Mouse (Mus musculus): ENCODE data around the gene Naip1. TPM values are rescaled to one million over a fixed set of nuclear protein-coding genes. Genes with fewer than 3 reads are reported as not detected.
"Not testable (repeated sequence)": the region's sequence is repeated elsewhere in the genome, so short reads cannot be mapped to it uniquely, and the experiment has no call there.

The Naip1 gene
- polyA plus RNA-seq (2014; fragmentation: Nextera tagmentation; extraction: Ambion mirVana): not detected in 2 replicates

DNA sequence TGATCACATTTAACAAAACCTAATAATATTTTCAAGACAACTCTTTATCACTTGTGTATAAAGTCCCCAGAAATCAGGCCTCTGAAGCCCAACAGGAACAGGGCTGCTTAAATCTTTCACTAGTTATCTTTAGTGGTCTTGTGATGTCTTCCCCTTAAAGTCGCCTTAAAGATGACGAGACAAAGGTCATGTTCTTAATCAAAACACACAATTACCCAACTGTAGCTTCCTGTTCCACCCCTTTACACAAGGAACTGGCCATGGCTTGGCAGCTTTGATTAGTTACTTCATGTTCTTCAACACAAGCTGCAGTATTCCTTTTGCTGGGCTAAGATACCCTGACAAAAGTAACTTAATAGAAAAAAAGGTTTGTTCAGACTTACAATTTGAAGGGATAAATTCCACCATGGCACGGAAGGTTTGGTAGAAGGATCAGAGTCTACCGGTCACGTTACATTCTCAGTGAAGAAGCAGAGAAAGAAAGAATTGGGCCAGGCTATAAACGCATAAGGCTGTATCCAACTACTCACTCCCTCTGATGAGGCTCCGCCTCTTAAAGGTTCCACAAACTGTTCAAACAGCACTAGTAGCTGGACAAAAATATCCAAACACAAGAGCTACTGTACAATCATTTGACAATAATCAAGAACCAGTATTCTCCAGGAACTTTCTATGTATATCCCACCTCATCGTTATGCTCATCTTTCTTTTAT is at the start of gene Naip1:
Gene Naip1 (minus strand): TSS at position 455 of the 713 bp plus-strand sequence.
- H3K27ac ChIP-seq (ENCODE audit: low read depth, low read length); H3K4me2 ChIP-seq (ENCODE audit: low read depth); H3K27me3 ChIP-seq (ENCODE audit: control insufficient read depth, insufficient read depth, low read length); DNase-seq (ENCODE audit: low spot score); H3K9ac ChIP-seq (ENCODE audit: low read length); ATAC-seq (ENCODE audit: insufficient read depth, low FRiP score, low TSS enrichment); H3K4me1 ChIP-seq (ENCODE audit: control insufficient read depth, insufficient read depth, low read length); H3K36me3 ChIP-seq (ENCODE audit: control insufficient read depth, insufficient read depth, low read length); H3K4me3 ChIP-seq (ENCODE audit: low read depth, low read length); H3K9me3 ChIP-seq (ENCODE audit: control insufficient read depth, low read length): not testable (repeated sequence)
- WGBS: 87% methylated on average over 8 of the region's 8 CpGs

- not testable (repeated sequence) for DNase-seq (ENCODE audit: low spot score); H3K9me3 ChIP-seq (ENCODE audit: control insufficient read depth, low read length)
Measured at GRCm38 (mm10) chr13:100499625-100500024, 47.0 kb upstream of the Naip1 start.

DNA sequence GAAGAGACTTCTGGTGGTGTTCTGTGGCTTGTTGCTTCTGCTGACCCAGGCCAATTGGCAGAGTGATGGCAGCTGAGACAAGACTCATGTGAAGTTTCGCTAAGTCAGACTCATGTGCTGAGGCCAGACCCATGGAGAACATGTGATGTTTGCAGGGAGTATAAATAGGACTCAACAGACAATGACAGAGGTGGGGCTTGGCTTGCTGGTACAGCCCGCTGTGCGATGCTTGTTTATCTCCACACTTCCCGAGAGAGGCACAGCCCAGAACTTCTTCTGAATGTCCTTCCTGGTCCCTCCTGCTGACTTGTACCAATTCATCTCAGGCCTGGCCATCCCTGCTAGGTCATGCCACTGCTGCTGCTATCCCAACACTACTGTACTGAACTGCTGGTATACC is 42.7 kb upstream of the Naip1 start:
- H3K27ac ChIP-seq (ENCODE audit: low read depth, low read length): no peak overlapping the region
- ATAC-seq (ENCODE audit: insufficient read depth, low FRiP score, low TSS enrichment): no peak
- H3K36me3 ChIP-seq (ENCODE audit: control insufficient read depth, insufficient read depth, low read length): no peaks in the 10 kb centered on the region
- no peak overlapping the region for H3K9ac ChIP-seq (ENCODE audit: low read length)
- no peak overlapping the region for H3K4me2 ChIP-seq (ENCODE audit: low read depth)
- no peaks in the 10 kb centered on the region for H3K9me3 ChIP-seq (ENCODE audit: control insufficient read depth, low read length)
- no peak for DNase-seq (ENCODE audit: low spot score)
- WGBS: 93% methylated on average over 4 of the region's 4 CpGs
- no peaks in the 10 kb centered on the region for H3K27me3 ChIP-seq (ENCODE audit: control insufficient read depth, insufficient read depth, low read length)
- no peaks in the 10 kb centered on the region for H3K4me1 ChIP-seq (ENCODE audit: control insufficient read depth, insufficient read depth, low read length)
- no peak overlapping the region for H3K4me3 ChIP-seq (ENCODE audit: low read depth, low read length)

More at GRCm38 (mm10) chr13:100499625-100500024, 47.0 kb upstream of the Naip1 start:
- not testable (repeated sequence) for H3K4me2 ChIP-seq (ENCODE audit: low read depth); H3K9ac ChIP-seq (ENCODE audit: low read length); ATAC-seq (ENCODE audit: insufficient read depth, low FRiP score, low TSS enrichment); H3K27ac ChIP-seq (ENCODE audit: low read depth, low read length); H3K4me1 ChIP-seq (ENCODE audit: control insufficient read depth, insufficient read depth, low read length); H3K4me3 ChIP-seq (ENCODE audit: low read depth, low read length); H3K36me3 ChIP-seq (ENCODE audit: control insufficient read depth, insufficient read depth, low read length); H3K27me3 ChIP-seq (ENCODE audit: control insufficient read depth, insufficient read depth, low read length)

GRCm38 (mm10) chr13:100494370-100494769 is 41.7 kb upstream of the Naip1 start:
- 70% methylated on average over 8 of the region's 8 CpGs for WGBS
- not testable (repeated sequence) for H3K9ac ChIP-seq (ENCODE audit: low read length); DNase-seq (ENCODE audit: low spot score); H3K27ac ChIP-seq (ENCODE audit: low read depth, low read length); H3K4me3 ChIP-seq (ENCODE audit: low read depth, low read length); ATAC-seq (ENCODE audit: insufficient read depth, low FRiP score, low TSS enrichment); H3K4me1 ChIP-seq (ENCODE audit: control insufficient read depth, insufficient read depth, low read length); H3K9me3 ChIP-seq (ENCODE audit: control insufficient read depth, low read length); H3K36me3 ChIP-seq (ENCODE audit: control insufficient read depth, insufficient read depth, low read length); H3K4me2 ChIP-seq (ENCODE audit: low read depth); H3K27me3 ChIP-seq (ENCODE audit: control insufficient read depth, insufficient read depth, low read length)

- H3K27me3 ChIP-seq (ENCODE audit: control insufficient read depth, insufficient read depth, low read length): no peaks in the 10 kb centered on the region
- no peak overlapping the region for H3K4me3 ChIP-seq (ENCODE audit: low read depth, low read length)
- DNase-seq (ENCODE audit: low spot score): no peak
- no peak overlapping the region for H3K9ac ChIP-seq (ENCODE audit: low read length)
- 77% methylated on average over 8 of the region's 8 CpGs for WGBS
- no peaks in the 10 kb centered on the region for H3K9me3 ChIP-seq (ENCODE audit: control insufficient read depth, low read length)
- no peak for ATAC-seq (ENCODE audit: insufficient read depth, low FRiP score, low TSS enrichment)
- H3K36me3 ChIP-seq (ENCODE audit: control insufficient read depth, insufficient read depth, low read length): 0 out of 2 replicates have a peak, but pooled peaks cover under 1% of the 10 kb centered on the region
- no peak overlapping the region for H3K27ac ChIP-seq (ENCODE audit: low read depth, low read length)
- no peaks in the 10 kb centered on the region for H3K4me1 ChIP-seq (ENCODE audit: control insufficient read depth, insufficient read depth, low read length)
- H3K4me2 ChIP-seq (ENCODE audit: low read depth): no peak overlapping the region
Measured at GRCm38 (mm10) chr13:100493313-100493712, 40.6 kb upstream of the Naip1 start.

- H3K4me3 ChIP-seq (ENCODE audit: low read depth, low read length): peak within 1 kb of the TSS; percentile 84
- H3K9ac ChIP-seq (ENCODE audit: low read length): peak within 1 kb of the TSS; percentile 92
- DNase-seq (ENCODE audit: low spot score) (peak; percentile 91), ATAC-seq (ENCODE audit: insufficient read depth, low FRiP score, low TSS enrichment) (peak; percentile 88)
- H3K27ac ChIP-seq (ENCODE audit: low read depth, low read length): peak within 1 kb of the TSS; percentile 84
- no peaks in the 10 kb centered on the region for H3K9me3 ChIP-seq (ENCODE audit: control insufficient read depth, low read length)
- under 1% methylated on average over 51 of the region's 51 CpGs for WGBS
- no peaks in the 10 kb centered on the region for H3K4me1 ChIP-seq (ENCODE audit: control insufficient read depth, insufficient read depth, low read length)
- peak within 1 kb of the TSS; percentile 67 for H3K4me2 ChIP-seq (ENCODE audit: low read depth)
- H3K36me3 ChIP-seq (ENCODE audit: control insufficient read depth, insufficient read depth, low read length): 0 out of 2 replicates have a peak, but pooled peaks cover 2% of the 10 kb centered on the region
- H3K27me3 ChIP-seq (ENCODE audit: control insufficient read depth, insufficient read depth, low read length): no peaks in the 10 kb centered on the region
Measured at GRCm38 (mm10) chr13:100492061-100492787, 39.6 kb upstream of the Naip1 start, which contains the start of gene Gtf2h2. Gtf2h2 (minus strand) TSS chr13:100492579.

DNA sequence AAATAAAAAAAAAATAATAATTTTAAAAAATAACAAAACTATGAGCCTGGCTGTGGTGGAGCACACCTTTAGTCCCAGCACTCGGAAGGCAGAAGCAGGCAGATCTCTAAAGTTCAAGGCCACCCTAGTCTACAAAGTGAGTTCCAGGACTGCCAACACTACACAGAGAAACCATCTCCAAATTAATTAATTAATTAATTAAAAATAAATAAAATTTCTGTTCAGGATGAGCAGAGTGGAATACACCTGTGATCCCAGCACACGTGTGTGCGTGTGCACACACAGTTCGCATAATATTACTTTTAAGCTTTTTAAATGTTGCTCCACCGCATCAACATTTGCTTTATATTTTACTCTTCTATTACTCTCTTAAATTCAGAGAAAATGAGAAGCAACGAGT is 39.0 kb upstream of the Naip1 start:
- DNase-seq (ENCODE audit: low spot score) (no peak), ATAC-seq (ENCODE audit: insufficient read depth, low FRiP score, low TSS enrichment) (peak; percentile 22; the same call in 1 of the 2 replicates)
- Histone ChIP-seq H3K4me3 (ENCODE audit: low read depth, low read length) (peak overlapping the region; percentile 84), H3K27me3 (ENCODE audit: control insufficient read depth, insufficient read depth, low read length) (no peaks in the 10 kb centered on the region), H3K36me3 (ENCODE audit: control insufficient read depth, insufficient read depth, low read length) (peaks cover 2% of the 10 kb centered on the region; the same call in 1 of the 2 replicates), H3K4me2 (ENCODE audit: low read depth) (peak overlapping the region; percentile 67), H3K4me1 (ENCODE audit: control insufficient read depth, insufficient read depth, low read length) (no peaks in the 10 kb centered on the region), H3K9me3 (ENCODE audit: control insufficient read depth, low read length) (no peaks in the 10 kb centered on the region), H3K27ac (ENCODE audit: low read depth, low read length) (no peak overlapping the region), H3K9ac (ENCODE audit: low read length) (peak overlapping the region; percentile 92)
- 17% methylated on average over 6 of the region's 6 CpGs for WGBS

GRCm38 (mm10) chr13:100490424-100490823 is 37.8 kb upstream of the Naip1 start:
- peaks cover 2% of the 10 kb centered on the region; the same call in 1 of the 2 replicates for H3K36me3 ChIP-seq (ENCODE audit: control insufficient read depth, insufficient read depth, low read length)
- no peak overlapping the region for H3K27ac ChIP-seq (ENCODE audit: low read depth, low read length)
- no peak overlapping the region for H3K4me2 ChIP-seq (ENCODE audit: low read depth)
- no peaks in the 10 kb centered on the region for H3K27me3 ChIP-seq (ENCODE audit: control insufficient read depth, insufficient read depth, low read length)
- 91% methylated on average over 5 of the region's 5 CpGs for WGBS
- H3K4me3 ChIP-seq (ENCODE audit: low read depth, low read length): no peak overlapping the region
- no peak overlapping the region for H3K9ac ChIP-seq (ENCODE audit: low read length)
- no peaks in the 10 kb centered on the region for H3K4me1 ChIP-seq (ENCODE audit: control insufficient read depth, insufficient read depth, low read length)
- no peaks in the 10 kb centered on the region for H3K9me3 ChIP-seq (ENCODE audit: control insufficient read depth, low read length)
- DNase-seq (ENCODE audit: low spot score) (no peak), ATAC-seq (ENCODE audit: insufficient read depth, low FRiP score, low TSS enrichment) (no peak)
